Mouse (Mus musculus) bone marrow macrophage, adult 2 months (primary cell): ENCODE measurements around the gene Fam124b.

Experiments
- CTCF ChIP-seq: IDR thresholded peaks from 2 replicates; pipeline ENCODE4 v1.5.1; 2012; ENCODE audit warnings: low read depth, mild to moderate bottlenecking, low read length, moderate library complexity
- POLR2A ChIP-seq: IDR thresholded peaks from 2 replicates; pipeline ENCODE4 v1.6.1; 2012; ENCODE audit warnings: mild to moderate bottlenecking, low read depth, low read length, borderline replicate concordance

DNA sequence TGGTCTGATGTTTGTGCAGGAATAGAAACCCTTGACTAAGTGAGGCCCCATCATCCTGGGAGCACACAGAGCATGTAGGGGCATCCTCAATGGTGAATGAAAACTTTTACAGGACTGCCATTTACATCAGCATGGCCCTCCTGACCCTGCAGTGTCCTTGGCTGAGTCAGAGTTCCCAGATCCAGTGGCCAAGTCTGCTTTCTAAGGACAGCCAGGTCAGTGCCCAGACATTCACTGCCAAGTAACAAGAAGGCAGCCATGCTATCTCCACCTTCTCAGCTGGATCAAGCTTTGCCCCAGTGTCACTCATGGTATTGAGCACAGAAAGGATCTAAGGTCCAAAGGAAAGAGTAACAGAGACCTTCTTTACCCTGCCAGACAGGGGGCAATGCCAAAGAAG is 58.7 kb downstream of the Fam124b start:
- TF ChIP-seq POLR2A (no peak), CTCF (no peak)
